Mouse (Mus musculus) spleen, adult 2 months (tissue): ENCODE results near the gene Olfr1364. TPM values are rescaled to one million over a fixed set of nuclear protein-coding genes. Genes with fewer than 3 reads are reported as not detected.

Source experiments
- DNase-seq, 2 experiments: peaks; one replicate each; pipeline versions ENCODE4 v3.0.0 to v3.0.0-alpha.2; 2012 to 2021; ENCODE audit warnings: low spot score in 2 of 2, low read depth in 1 of 2
- H3K27ac ChIP-seq: fragments of 200-500 bp; 2 replicates; pipeline ENCODE4 v1.5.1; 2012; ENCODE audit warnings: low read length, inconsistent platforms; ENCODE audit not compliant: insufficient read depth
- H3K27me3 ChIP-seq: fragments of 200-500 bp; 2 replicates; pipeline ENCODE4 v1.6.1; 2012; ENCODE audit warnings: mild to moderate bottlenecking, moderate library complexity, low read length, inconsistent platforms; ENCODE audit not compliant: control insufficient read depth, insufficient read depth
- H3K36me3 ChIP-seq: fragments of 200-500 bp; 2 replicates; pipeline ENCODE4 v1.6.1; 2012; ENCODE audit warnings: mild to moderate bottlenecking, low read length, inconsistent platforms; ENCODE audit not compliant: control insufficient read depth, insufficient read depth
- H3K4me1 ChIP-seq: fragments of 200-500 bp; 2 replicates; pipeline ENCODE4 v1.6.1; 2011; ENCODE audit warnings: inconsistent platforms; ENCODE audit not compliant: control insufficient read depth, insufficient read depth, insufficient read length
- H3K4me3 ChIP-seq: fragments of 200-500 bp; 2 replicates; pipeline ENCODE4 v1.5.1; 2011; ENCODE audit warnings: mild to moderate bottlenecking, inconsistent platforms; ENCODE audit not compliant: insufficient read depth, insufficient read length; ENCODE audit errors: extremely low read depth
- CTCF ChIP-seq: fragments of 200-500 bp; IDR thresholded peaks from 2 replicates; pipeline ENCODE4 v1.5.1; 2011; ENCODE audit warnings: mild to moderate bottlenecking, inconsistent platforms; ENCODE audit not compliant: insufficient read depth, insufficient read length, insufficient replicate concordance; ENCODE audit errors: extremely low read depth
- POLR2A ChIP-seq: fragments of 200-500 bp; IDR thresholded peaks from 2 replicates; pipeline ENCODE4 v1.6.1; 2011; ENCODE audit warnings: low read depth, low read length, inconsistent platforms
- WGBS: fragments of 180-500 bp; shearing (Covaris S2); methylation state at CpG from one replicate; pipeline ENCODE4 v1.1.7; 2018; 5-methylcytosine and 5-hydroxymethylcytosine counted together
- polyA plus RNA-seq: library from polyadenylated mRNA; depleted of rRNA; stranded (reverse); fragments of >200 nt; gene quantifications from 2 replicates; pipeline ENCODE4 v1.2.3, GENCODE M21; 2012; rRNA removed

Gene Olfr1364
- polyA plus RNA-seq, 1 experiment = not detected

DNA sequence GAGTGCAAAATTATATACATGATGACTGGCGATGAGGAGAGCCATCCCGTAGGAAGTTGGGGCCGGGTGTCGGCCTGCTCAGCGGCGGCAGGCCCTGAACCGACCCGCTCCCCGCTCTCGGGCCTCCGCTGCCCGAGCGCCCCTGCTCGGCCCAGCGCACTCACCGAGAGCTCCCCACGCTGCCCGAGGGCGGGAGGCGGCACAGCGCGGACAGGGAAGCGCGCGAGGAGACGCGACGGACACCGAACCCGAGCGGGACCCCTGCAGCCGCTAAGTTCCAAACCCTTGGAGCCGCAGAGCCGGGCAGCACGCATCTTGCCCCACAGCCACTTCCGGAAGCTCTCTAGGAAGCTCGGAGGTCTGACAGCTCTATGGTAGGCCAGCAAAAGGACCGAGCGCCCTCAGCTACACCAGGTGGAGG lies 50.8 kb downstream of the Olfr1364 start, which contains the start of gene Zkscan8:
Gene Zkscan8, minus strand, starts transcription at position 340 of the 421 bp plus-strand sequence.
- H3K36me3 ChIP-seq = peaks cover 2% of the 10 kb centered on the region; the same call in 1 of the 2 replicates
- peak within 1 kb of the TSS; percentile 75 for H3K27ac ChIP-seq
- under 1% methylated on average over 39 of the region's 39 CpGs for whole genome bisulfite sequencing
- DNase-seq = peak; percentile 76 to 87
- peaks cover 2% of the 10 kb centered on the region for H3K4me1 ChIP-seq
- H3K27me3 ChIP-seq = no peaks in the 10 kb centered on the region
- TF ChIP-seq POLR2A (no peak), CTCF (no peak)
- peak within 1 kb of the TSS; percentile 98 for H3K4me3 ChIP-seq

DNA sequence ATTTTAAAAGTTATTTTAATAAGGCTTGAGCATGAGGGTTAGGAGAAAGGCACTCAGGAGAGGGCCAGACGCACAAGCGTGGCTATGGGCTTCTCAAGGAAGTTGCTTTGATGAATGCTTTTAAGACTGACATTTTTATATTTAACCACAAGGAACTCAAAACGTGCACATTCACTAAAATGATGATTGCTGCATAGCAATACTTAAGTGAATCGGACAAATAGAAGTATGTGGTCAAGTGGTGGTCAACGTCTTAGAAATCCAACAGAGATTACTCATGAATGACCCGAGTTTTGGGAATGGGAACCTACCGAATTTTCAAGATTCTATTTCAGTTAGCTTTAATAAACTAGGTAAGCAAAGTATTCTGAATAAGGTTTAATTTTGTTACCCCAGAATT lies 51.4 kb downstream of the Olfr1364 start:
- DNase-seq = no peak
- H3K4me1 ChIP-seq = peaks cover 2% of the 10 kb centered on the region
- WGBS = 39% methylated on average over 7 of the region's 7 CpGs
- H3K36me3 ChIP-seq = peaks cover 5% of the 10 kb centered on the region
- H3K4me3 ChIP-seq = no peak overlapping the region; the same call in 1 of the 2 replicates
- no peak overlapping the region for H3K27ac ChIP-seq
- H3K27me3 ChIP-seq = no peaks in the 10 kb centered on the region
- TF ChIP-seq CTCF (no peak), POLR2A (no peak)

Other genes with a start within 250 kb of the Olfr1364 start
- not detected in 2 replicates for gene Olfr1367, start 234.8 kb downstream of the Olfr1364 start, polyA plus RNA-seq
- 0.38 and 0.62 TPM in 2 replicates for gene Zscan12, start 218.9 kb downstream of the Olfr1364 start, polyA plus RNA-seq
- 12.5 and 15.2 TPM in 2 replicates for gene Zkscan3, start 179.0 kb downstream of the Olfr1364 start, polyA plus RNA-seq
- 0.13 and 0.28 TPM in 2 replicates for gene Pgbd1, start 140.7 kb downstream of the Olfr1364 start, polyA plus RNA-seq
- 6.7 and 8.5 TPM in 2 replicates for gene Zscan26, start 128.0 kb downstream of the Olfr1364 start, polyA plus RNA-seq
- not detected in 2 replicates for gene Nkapl, start 113.2 kb downstream of the Olfr1364 start, polyA plus RNA-seq
- gene Zkscan4, start 102.9 kb downstream of the Olfr1364 start, polyA plus RNA-seq = 0.29 and 0.34 TPM in 2 replicates
- gene Gm10065, start 102.3 kb downstream of the Olfr1364 start, polyA plus RNA-seq = not detected in 2 replicates
- 0.13 and 0.16 TPM in 2 replicates for gene AK157302, start 86.5 kb downstream of the Olfr1364 start, polyA plus RNA-seq
- 3.2 and 4.5 TPM in 2 replicates for gene Gm11273, start 80.3 kb downstream of the Olfr1364 start, polyA plus RNA-seq
- gene Zkscan8, start 50.6 kb downstream of the Olfr1364 start, polyA plus RNA-seq = 1.6 and 2.0 TPM in 2 replicates
- not detected in 2 replicates for gene Olfr1366, start 39.0 kb downstream of the Olfr1364 start, polyA plus RNA-seq
- not detected in 2 replicates for gene Olfr1535, start 21.9 kb downstream of the Olfr1364 start, polyA plus RNA-seq
- not detected in 2 replicates for gene Olfr1362, start 32.3 kb upstream of the Olfr1364 start, polyA plus RNA-seq
- not detected in 2 replicates for gene Olfr11, start 60.8 kb upstream of the Olfr1364 start, polyA plus RNA-seq
- gene Olfr1361, start 81.6 kb upstream of the Olfr1364 start, polyA plus RNA-seq = not detected in 2 replicates
- not detected in 2 replicates for gene Olfr1360, start 95.6 kb upstream of the Olfr1364 start, polyA plus RNA-seq
- not detected in 2 replicates for gene Olfr1359, start 116.4 kb upstream of the Olfr1364 start, polyA plus RNA-seq
- 18.0 and 18.4 TPM in 2 replicates for gene Hist1h2bl, start 134.4 kb upstream of the Olfr1364 start, polyA plus RNA-seq
- gene Hist1h2ai, start 134.7 kb upstream of the Olfr1364 start, polyA plus RNA-seq = 40.4 and 81.0 TPM in 2 replicates
- 81.3 and 147 TPM in 2 replicates for gene Hist1h3h, start 135.9 kb upstream of the Olfr1364 start, polyA plus RNA-seq
- gene Hist1h2bm, start 140.3 kb upstream of the Olfr1364 start, polyA plus RNA-seq = 6.5 and 12.9 TPM in 2 replicates
- 9.1 and 9.5 TPM in 2 replicates for gene Hist1h4j, start 153.3 kb upstream of the Olfr1364 start, polyA plus RNA-seq
- gene Hist1h4k, start 168.7 kb upstream of the Olfr1364 start, polyA plus RNA-seq = 82.1 and 92.4 TPM in 2 replicates
- gene Hist1h2ak, start 172.1 kb upstream of the Olfr1364 start, polyA plus RNA-seq = 51.8 and 65.5 TPM in 2 replicates
- gene Hist1h2bn, start 172.4 kb upstream of the Olfr1364 start, polyA plus RNA-seq = 8.0 and 29.0 TPM in 2 replicates
- 2.3 and 3.2 TPM in 2 replicates for gene Hist1h1b, start 198.9 kb upstream of the Olfr1364 start, polyA plus RNA-seq
- gene Hist1h3i, start 201.6 kb upstream of the Olfr1364 start, polyA plus RNA-seq = 77.1 and 125 TPM in 2 replicates
- 15.5 and 52.1 TPM in 2 replicates for gene Hist1h2an, start 205.5 kb upstream of the Olfr1364 start, polyA plus RNA-seq
- gene Hist1h2bp, start 205.7 kb upstream of the Olfr1364 start, polyA plus RNA-seq = 1.7 and 13.4 TPM in 2 replicates
- gene Hist1h2bq, start 228.4 kb upstream of the Olfr1364 start, polyA plus RNA-seq = 32.5 and 59.8 TPM in 2 replicates
- gene Hist1h2ao, start 228.7 kb upstream of the Olfr1364 start, polyA plus RNA-seq = not detected in 2 replicates
- gene Hist1h4m, start 230.0 kb upstream of the Olfr1364 start, polyA plus RNA-seq = not detected in 2 replicates